ENCODE assay signal across 8 mouse cellular contexts in the genomic region with DNA sequence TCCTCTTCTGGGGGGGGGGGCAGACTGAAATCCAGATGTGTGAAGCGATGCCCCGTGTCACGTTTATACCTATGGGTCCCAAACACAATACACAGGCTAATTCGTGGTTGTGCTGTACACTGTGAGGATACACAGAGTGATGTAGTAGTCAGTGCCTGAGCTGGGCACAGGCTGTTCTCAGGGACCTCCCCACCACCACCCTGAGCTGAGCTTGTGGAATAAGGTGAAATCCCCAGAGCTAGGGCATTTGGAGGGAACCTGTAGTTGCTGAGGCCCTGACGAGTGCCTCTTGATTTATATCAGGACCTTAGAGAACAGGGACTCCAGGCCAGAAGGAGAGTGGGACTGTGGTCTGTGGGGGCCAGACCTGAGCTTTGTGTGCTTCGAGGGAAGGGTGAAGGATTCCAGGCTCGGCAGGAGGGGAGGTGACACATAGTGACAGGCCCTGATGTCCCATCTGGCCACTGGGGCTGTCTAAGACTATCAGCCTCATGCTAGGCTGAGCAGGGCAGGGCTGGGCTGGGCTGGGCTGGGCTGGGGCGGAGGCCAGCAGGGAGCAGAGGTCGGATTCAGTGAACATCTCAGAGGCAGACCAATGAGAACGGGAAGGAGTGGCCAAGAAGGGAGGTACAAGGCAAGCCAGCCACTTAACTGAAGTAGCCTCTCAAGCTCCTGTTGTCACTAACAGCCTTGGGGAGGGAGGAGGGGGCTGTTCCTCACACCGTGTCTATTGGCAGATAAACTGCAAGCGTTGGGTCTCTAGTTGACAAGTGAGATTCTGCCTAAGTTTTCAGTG. TPM values are rescaled to one million over a fixed set of nuclear protein-coding genes. Genes with fewer than 3 reads are reported as not detected.
DNase-seq lines count a peak whose midpoint lies in the region; ATAC-seq and TF ChIP-seq lines count a peak whose summit lies in the region.

No protein-coding gene starts in this region.

- ATAC-seq in midbrain, embryonic 11.5 days (ENCODE audit: low FRiP score), result 0 out of 2 replicates have a peak, but pooled peaks have one; percentile 46
- no peak for ATAC-seq in midbrain, postnatal 0 days (ENCODE audit: low FRiP score)
- ATAC-seq in heart, embryonic 16.5 days (replicated peaks; ENCODE audit: extremely low read depth, insufficient read depth, low FRiP score), result 0 out of 2 replicates have a peak, but pooled peaks have one; percentile 33

- peak; percentile 88 for DNase-seq in midbrain, embryonic 11.5 days (ENCODE audit: low spot score, missing footprints)
- DNase-seq in midbrain, postnatal 0 days (ENCODE audit: low spot score), result no peak
- peak; percentile 50 for DNase-seq in limb, embryonic 10.5 days (ENCODE audit: low spot score)
- DNase-seq in spleen, postnatal 36 days (ENCODE audit: low spot score in 2 of 2), result no peak
- DNase-seq in gastrocnemius, postnatal 14 days, result no peak
- DNase-seq in left cerebral cortex, adult 18-20 months (ENCODE audit: low spot score in 2 of 2), result no peak

- 38% methylated on average over 12 of the region's 12 CpGs for WGBS in midbrain, embryonic 11.5 days
- 45% methylated on average over 12 of the region's 12 CpGs for WGBS in midbrain, postnatal 0 days
- 39% methylated on average over 12 of the region's 12 CpGs for WGBS in heart, embryonic 16.5 days
- 33% methylated on average over 12 of the region's 12 CpGs for WGBS in limb, embryonic 10.5 days
- 41% methylated on average over 12 of the region's 12 CpGs for WGBS in small intestine, adult 2 months

- H3K27me3 ChIP-seq in midbrain, embryonic 11.5 days (ENCODE audit: control insufficient read depth, insufficient read depth, low read length), result no peaks in the 10 kb centered on the region
- no peaks in the 10 kb centered on the region for H3K27me3 ChIP-seq in midbrain, postnatal 0 days (ENCODE audit: insufficient read depth, low read length)
- no peaks in the 10 kb centered on the region for H3K27me3 ChIP-seq in heart, embryonic 16.5 days (ENCODE audit: control insufficient read depth, insufficient read depth, low read length)
- H3K27me3 ChIP-seq in limb, embryonic 10.5 days (ENCODE audit: low read depth, poor library complexity, severe bottlenecking), result no peaks in the 10 kb centered on the region
- no peaks in the 10 kb centered on the region for H3K27me3 ChIP-seq in small intestine, adult 2 months (ENCODE audit: control insufficient read depth, insufficient read depth, low read length)

- H3K9ac ChIP-seq in midbrain, embryonic 11.5 days (ENCODE audit: low read length), result no peak overlapping the region
- no peak overlapping the region for H3K9ac ChIP-seq in midbrain, postnatal 0 days (replicated peaks; ENCODE audit: low read length, poor library complexity, severe bottlenecking)
- H3K9ac ChIP-seq in heart, embryonic 16.5 days (ENCODE audit: low read length), result no peak overlapping the region

- H3K4me1 ChIP-seq in midbrain, embryonic 11.5 days (ENCODE audit: control insufficient read depth, insufficient read depth, low read length), result no peaks in the 10 kb centered on the region; the same call in 1 of the 2 replicates
- no peaks in the 10 kb centered on the region for H3K4me1 ChIP-seq in midbrain, postnatal 0 days (ENCODE audit: insufficient read depth, low read length)
- H3K4me1 ChIP-seq in heart, embryonic 16.5 days (ENCODE audit: control insufficient read depth, insufficient read depth, low read length), result peaks cover 16% of the 10 kb centered on the region
- peaks cover 23% of the 10 kb centered on the region for H3K4me1 ChIP-seq in limb, embryonic 10.5 days
- peaks cover 39% of the 10 kb centered on the region for H3K4me1 ChIP-seq in small intestine, adult 2 months (ENCODE audit: control insufficient read depth, insufficient read depth, insufficient read length, low read length)

- no peak overlapping the region for H3K27ac ChIP-seq in midbrain, embryonic 11.5 days (ENCODE audit: low read depth, low read length)
- no peak overlapping the region for H3K27ac ChIP-seq in midbrain, postnatal 0 days (ENCODE audit: low read depth, low read length)
- H3K27ac ChIP-seq in heart, embryonic 16.5 days (ENCODE audit: low read length), result no peak overlapping the region
- no peak overlapping the region for H3K27ac ChIP-seq in limb, embryonic 10.5 days
- peak overlapping the region; percentile 57 for H3K27ac ChIP-seq in small intestine, adult 2 months (ENCODE audit: insufficient read depth, low read depth, low read length)

- TF ChIP-seq POLR2A in small intestine, adult 2 months (IDR thresholded peaks at IDR 0.05; ENCODE audit: low read depth, low read length), result 0 out of 2 replicates have a peak, but pooled peaks have one; percentile 7

- no peak overlapping the region for H3K4me2 ChIP-seq in midbrain, embryonic 11.5 days
- no peak overlapping the region for H3K4me2 ChIP-seq in midbrain, postnatal 0 days (ENCODE audit: low read depth, low read length, poor library complexity, severe bottlenecking)
- H3K4me2 ChIP-seq in heart, embryonic 16.5 days (ENCODE audit: low read depth, low read length), result peak overlapping the region; percentile 25; the same call in 1 of the 2 replicates

- intact Hi-C loops in gastrocnemius, postnatal 14 days (cut with DNase I; ENCODE audit: low total_unique reads), result no loop called here

- no peak for TF ChIP-seq CTCF in midbrain, postnatal 0 days (IDR thresholded peaks at IDR 0.05)
- TF ChIP-seq CTCF in small intestine, adult 2 months (IDR thresholded peaks at IDR 0.05; ENCODE audit: extremely low read depth, insufficient read length, insufficient replicate concordance, low read depth, low read length), result no peak

- H3K9me3 ChIP-seq in midbrain, embryonic 11.5 days (ENCODE audit: control insufficient read depth, low read length), result no peaks in the 10 kb centered on the region
- no peaks in the 10 kb centered on the region for H3K9me3 ChIP-seq in midbrain, postnatal 0 days (ENCODE audit: low read length)
- H3K9me3 ChIP-seq in heart, embryonic 16.5 days (replicated peaks; ENCODE audit: control insufficient read depth, low read length), result no peaks in the 10 kb centered on the region
- no peaks in the 10 kb centered on the region for H3K9me3 ChIP-seq in limb, embryonic 10.5 days (replicated peaks)

- no peaks in the 10 kb centered on the region; the same call in 1 of the 2 replicates for H3K36me3 ChIP-seq in midbrain, embryonic 11.5 days (ENCODE audit: control insufficient read depth, insufficient read depth, low read length)
- H3K36me3 ChIP-seq in midbrain, postnatal 0 days (ENCODE audit: insufficient read depth, low read length), result peaks cover 3% of the 10 kb centered on the region; the same call in 1 of the 2 replicates
- no peaks in the 10 kb centered on the region for H3K36me3 ChIP-seq in heart, embryonic 16.5 days (ENCODE audit: control insufficient read depth, insufficient read depth)
- no peaks in the 10 kb centered on the region for H3K36me3 ChIP-seq in limb, embryonic 10.5 days
- H3K36me3 ChIP-seq in small intestine, adult 2 months (ENCODE audit: control insufficient read depth, insufficient read depth, low read length), result peaks cover 18% of the 10 kb centered on the region

- no peak overlapping the region for H3K4me3 ChIP-seq in midbrain, embryonic 11.5 days (ENCODE audit: low read depth, low read length)
- H3K4me3 ChIP-seq in midbrain, postnatal 0 days (ENCODE audit: low read depth, low read length), result no peak overlapping the region
- H3K4me3 ChIP-seq in heart, embryonic 16.5 days (ENCODE audit: low read length), result no peak overlapping the region
- peak overlapping the region; percentile 27 for H3K4me3 ChIP-seq in limb, embryonic 10.5 days
- peak overlapping the region; percentile 25 for H3K4me3 ChIP-seq in small intestine, adult 2 months (ENCODE audit: low read depth, low read length)

RNA-seq across cellular contexts. Expression of a gene that starts 40.8 kb away (rescaled TPM):
- 104 TPM in 2 replicates for polyA plus RNA-seq in midbrain, embryonic 11.5 days (2014; fragmentation: Nextera tagmentation; extraction: Ambion mirVana)
- total RNA-seq in midbrain, postnatal 0 days (2014; rRNA removed), result 130 and 140 TPM in 2 replicates
- polyA plus RNA-seq in midbrain, postnatal 0 days (2015; fragmentation: Nextera tagmentation; extraction: Ambion mirVana), result 97.1 and 100 TPM in 2 replicates
- polyA plus RNA-seq in heart, embryonic 16.5 days (2015; fragmentation: Nextera tagmentation; extraction: Ambion mirVana), result 63.5 and 70.5 TPM in 2 replicates
- polyA plus RNA-seq in limb, embryonic 10.5 days (2016; fragmentation: Nextera tagmentation; extraction: Ambion mirVana), result 77.6 and 96.4 TPM in 2 replicates
- polyA plus RNA-seq in small intestine, adult 2 months (2012; rRNA removed), result 17.3 and 29.8 TPM in 2 replicates
- total RNA-seq in gastrocnemius, postnatal 14 days (2021), result 10 to 100 TPM; 53.3 to 53.6 TPM
- total RNA-seq in left cerebral cortex, adult 18-20 months (2021), result 100 to 1,000 TPM; 116 to 119 TPM

Comparison
In these comparisons a context has a peak if more than half of its experiments do, and no peak if none do; other contexts are left out.
1. DNase-seq: peak in midbrain, embryonic 11.5 days (single experiment) and limb, embryonic 10.5 days (single experiment); none in midbrain, postnatal 0 days (single experiment), spleen, postnatal 36 days (0 of 2), gastrocnemius, postnatal 14 days (single experiment) and left cerebral cortex, adult 18-20 months (0 of 2).
2. H3K4me3 ChIP-seq: peak in limb, embryonic 10.5 days (single experiment) and small intestine, adult 2 months (single experiment); none in midbrain, embryonic 11.5 days (single experiment), midbrain, postnatal 0 days (single experiment) and heart, embryonic 16.5 days (single experiment).